ENCODE assay signal across 10 mouse cellular contexts in genomic region chr9:114952866-114953265, GRCm38 (mm10). TPM values are rescaled to one million over a fixed set of nuclear protein-coding genes. Genes with fewer than 3 reads are reported as not detected.
DNase-seq lines count a peak whose midpoint lies in the region; ATAC-seq and TF ChIP-seq lines count a peak whose summit lies in the region.
"Had no signal": no experiment of that assay in that cellular context is flagged by ENCODE, and none has a peak within 500 bp of the region (broad histone marks: within the 10 kb centered on the region; RNA-seq: fewer than 3 reads in every experiment).

No protein-coding gene starts in this region.

- H3K4me1 ChIP-seq in intestine, postnatal 0 days (replicated peaks; ENCODE audit: control insufficient read depth, insufficient read depth, low read length) = peaks cover 11% of the 10 kb centered on the region; the same call in 1 of the 2 replicates
- H3K4me1 ChIP-seq in intestine, embryonic 16.5 days (ENCODE audit: control insufficient read depth, insufficient read depth, low read length) = peaks cover 13% of the 10 kb centered on the region
- H3K4me1 ChIP-seq in lung, adult 2 months (ENCODE audit: control insufficient read depth, insufficient read depth, low read length) = no peaks in the 10 kb centered on the region
- peaks cover 2% of the 10 kb centered on the region; the same call in 1 of the 2 replicates for H3K4me1 ChIP-seq in stomach, postnatal 0 days (replicated peaks; ENCODE audit: control insufficient read depth, insufficient read depth)

- H3K4me3 ChIP-seq in intestine, postnatal 0 days (ENCODE audit: low read depth, low read length) = no peak overlapping the region
- H3K4me3 ChIP-seq in intestine, embryonic 16.5 days (ENCODE audit: low read length) = no peak overlapping the region
- H3K4me3 ChIP-seq in lung, adult 2 months (replicated peaks; ENCODE audit: extremely low read depth, low read depth, low read length) = no peak overlapping the region
- H3K4me3 ChIP-seq in stomach, postnatal 0 days (ENCODE audit: low read depth, low read length) = no peak overlapping the region
- H3K4me3 ChIP-seq: heart, embryonic 13.5 days had no signal

- TF ChIP-seq EP300 in stomach, postnatal 0 days (optimal IDR thresholded peaks at IDR 0.05) = no peak

- H3K27me3 ChIP-seq in intestine, postnatal 0 days (replicated peaks; ENCODE audit: control insufficient read depth, insufficient read depth, low read length) = no peaks in the 10 kb centered on the region
- H3K27me3 ChIP-seq in intestine, embryonic 16.5 days (replicated peaks; ENCODE audit: control insufficient read depth, insufficient read depth, low read length) = no peaks in the 10 kb centered on the region
- no peaks in the 10 kb centered on the region for H3K27me3 ChIP-seq in stomach, postnatal 0 days (ENCODE audit: control insufficient read depth, insufficient read depth, low read length)
- H3K27me3 ChIP-seq: heart, embryonic 13.5 days had no signal

- TF ChIP-seq POLR2A in lung, adult 2 months (IDR thresholded peaks at IDR 0.05; ENCODE audit: borderline replicate concordance, extremely low read depth, low read depth, low read length) = no peak

- DNase-seq in lung, postnatal 36 days = peak; percentile 34
- no peak for DNase-seq in lung, adult 2 months
- peak; percentile 65 for DNase-seq in ES-CJ7 (ENCODE audit: low read depth, low spot score)
- no peak for DNase-seq in stomach, postnatal 0 days (ENCODE audit: low spot score)
- DNase-seq: adrenal gland, adult 2 months had no signal

- H3K27ac ChIP-seq in intestine, postnatal 0 days (ENCODE audit: low read depth, low read length) = no peak overlapping the region
- no peak overlapping the region for H3K27ac ChIP-seq in intestine, embryonic 16.5 days (ENCODE audit: low read length)
- no peak overlapping the region for H3K27ac ChIP-seq in stomach, postnatal 0 days (replicated peaks)
- H3K27ac ChIP-seq: heart, embryonic 13.5 days had no signal

- peak; percentile 61 for TF ChIP-seq CTCF in intestine, postnatal 0 days (IDR thresholded peaks at IDR 0.05; ENCODE audit: low read depth)
- no peak for TF ChIP-seq CTCF in lung, adult 2 months (IDR thresholded peaks at IDR 0.05; ENCODE audit: insufficient read depth, low read length)
- TF ChIP-seq CTCF in stomach, postnatal 0 days (IDR thresholded peaks at IDR 0.05; ENCODE audit: low read depth) = peak; percentile 60

- H3K36me3 ChIP-seq in intestine, postnatal 0 days (ENCODE audit: control insufficient read depth, insufficient read depth) = no peaks in the 10 kb centered on the region
- H3K36me3 ChIP-seq in intestine, embryonic 16.5 days (ENCODE audit: control insufficient read depth, insufficient read depth, low read length) = no peaks in the 10 kb centered on the region
- H3K36me3 ChIP-seq in stomach, postnatal 0 days (ENCODE audit: control insufficient read depth, insufficient read depth, low read length) = no peaks in the 10 kb centered on the region
- H3K36me3 ChIP-seq: heart, embryonic 13.5 days had no signal

- H3K9me3 ChIP-seq in intestine, postnatal 0 days (ENCODE audit: control insufficient read depth) = no peaks in the 10 kb centered on the region
- no peaks in the 10 kb centered on the region; the same call in 1 of the 2 replicates for H3K9me3 ChIP-seq in intestine, embryonic 16.5 days (ENCODE audit: control insufficient read depth, low read length)
- no peaks in the 10 kb centered on the region for H3K9me3 ChIP-seq in stomach, postnatal 0 days (ENCODE audit: control insufficient read depth, low read length)
- H3K9me3 ChIP-seq: heart, embryonic 13.5 days had no signal

- H3K9ac ChIP-seq in intestine, postnatal 0 days (ENCODE audit: low read depth, low read length) = no peak overlapping the region
- H3K9ac ChIP-seq in intestine, embryonic 16.5 days (ENCODE audit: low read depth, low read length) = no peak overlapping the region
- H3K9ac ChIP-seq in stomach, postnatal 0 days (ENCODE audit: low read length) = no peak overlapping the region
- H3K9ac ChIP-seq: heart, embryonic 13.5 days had no signal

- WGBS in intestine, postnatal 0 days = 33% methylated on average over 1 of the region's 1 CpGs
- 52% methylated on average over 1 of the region's 1 CpGs for WGBS in intestine, embryonic 16.5 days
- WGBS in lung, adult 2 months = 39% methylated on average over 1 of the region's 1 CpGs
- 50% methylated on average over 1 of the region's 1 CpGs for WGBS in stomach, postnatal 0 days

- no peak for ATAC-seq in intestine, postnatal 0 days
- no peak for ATAC-seq in intestine, embryonic 16.5 days
- no peak for ATAC-seq in stomach, postnatal 0 days (ENCODE audit: low FRiP score, low TSS enrichment)
- ATAC-seq in cerebellum, adult (ENCODE audit: insufficient number of reproducible peaks, low FRiP score, low TSS enrichment) = no peak
- ATAC-seq: inflammation-experienced regulatory T-cells, adult 6 months had no signal

- H3K4me2 ChIP-seq in intestine, postnatal 0 days (replicated peaks; ENCODE audit: low read depth) = no peak overlapping the region
- no peak overlapping the region for H3K4me2 ChIP-seq in intestine, embryonic 16.5 days (ENCODE audit: low read depth, low read length)
- H3K4me2 ChIP-seq in stomach, postnatal 0 days (replicated peaks; ENCODE audit: low read depth) = no peak overlapping the region
- H3K4me2 ChIP-seq: heart, embryonic 13.5 days had no signal

RNA-seq across cellular contexts. Expression of gene Gpd1l, which starts 19.1 kb away (rescaled TPM):
- polyA plus RNA-seq in intestine, postnatal 0 days (2015; fragmentation: Nextera tagmentation; extraction: Ambion mirVana) = 31.4 and 32.9 TPM in 2 replicates
- 25.4 and 27.4 TPM in 2 replicates for polyA plus RNA-seq in intestine, embryonic 16.5 days (2015; fragmentation: Nextera tagmentation; extraction: Ambion mirVana)
- 20.0 and 27.3 TPM in 2 replicates for polyA plus RNA-seq in lung, adult 2 months (2012; rRNA removed)
- 17.3 and 19.2 TPM in 2 replicates for polyA plus RNA-seq in stomach, postnatal 0 days (2015; fragmentation: Nextera tagmentation; extraction: Ambion mirVana)

RNA-seq across cellular contexts. Expression of gene Osbpl10, which starts 25.5 kb away (rescaled TPM):
- 3.8 and 4.3 TPM in 2 replicates for polyA plus RNA-seq in intestine, postnatal 0 days (2015; fragmentation: Nextera tagmentation; extraction: Ambion mirVana)
- 1.4 and 2.5 TPM in 2 replicates for polyA plus RNA-seq in intestine, embryonic 16.5 days (2015; fragmentation: Nextera tagmentation; extraction: Ambion mirVana)
- 6.4 and 7.1 TPM in 2 replicates for polyA plus RNA-seq in lung, adult 2 months (2012; rRNA removed)
- polyA plus RNA-seq in stomach, postnatal 0 days (2015; fragmentation: Nextera tagmentation; extraction: Ambion mirVana) = 1.4 and 1.7 TPM in 2 replicates
- polyA plus RNA-seq: inflammation-experienced regulatory T-cells, adult 6 months had no signal

RNA-seq across cellular contexts. Expression of gene Rps27rt, which starts 29.7 kb away (rescaled TPM):
- 456 and 498 TPM in 2 replicates for polyA plus RNA-seq in intestine, postnatal 0 days (2015; fragmentation: Nextera tagmentation; extraction: Ambion mirVana)
- 264 and 268 TPM in 2 replicates for polyA plus RNA-seq in intestine, embryonic 16.5 days (2015; fragmentation: Nextera tagmentation; extraction: Ambion mirVana)
- polyA plus RNA-seq in lung, adult 2 months (2012; rRNA removed) = 24.1 and 30.5 TPM in 2 replicates
- 682 and 701 TPM in 2 replicates for polyA plus RNA-seq in stomach, postnatal 0 days (2015; fragmentation: Nextera tagmentation; extraction: Ambion mirVana)

Comparison
In these comparisons a context has a peak if more than half of its experiments do, and no peak if none do; other contexts are left out.
1. DNase-seq: peak in lung, postnatal 36 days (single experiment) and ES-CJ7 (single experiment); none in lung, adult 2 months (single experiment) and stomach, postnatal 0 days (single experiment).